Mouse (Mus musculus): ENCODE measurements around the gene Sema6c. TPM values are rescaled to one million over a fixed set of nuclear protein-coding genes. Genes with fewer than 3 reads are reported as not detected.

The Sema6c gene
- polyA plus RNA-seq, 1 experiment = 11.8 TPM

GRCm38 (mm10) chr3:95223041-95223440 lies 62.8 kb downstream of the Sema6c start:
- Histone ChIP-seq H3K4me3 (replicated peaks; ENCODE audit: extremely low read depth, low read depth, low read length) (no peak overlapping the region), H3K4me1 (ENCODE audit: control insufficient read depth, insufficient read depth, low read length) (0 out of 2 replicates have a peak, but pooled peaks cover 2% of the 10 kb centered on the region)
- DNase-seq = no peak
- no peak for TF ChIP-seq POLR2A (IDR thresholded peaks at IDR 0.05; ENCODE audit: borderline replicate concordance, extremely low read depth, low read depth, low read length)
- no peak for TF ChIP-seq CTCF (IDR thresholded peaks at IDR 0.05; ENCODE audit: insufficient read depth, low read length)
- 88% methylated on average over 2 of the region's 2 CpGs for WGBS

Other genes starting within 250 kb of the Sema6c start
- gene Selenbp1, start 227.4 kb upstream of the Sema6c start, polyA plus RNA-seq (2012; rRNA removed) = 865 and 921 TPM in 2 replicates
- gene Rfx5, start 206.4 kb upstream of the Sema6c start, polyA plus RNA-seq (2012; rRNA removed) = 10.5 and 14.6 TPM in 2 replicates
- 33.8 and 38.1 TPM in 2 replicates for gene Pi4kb, start 185.7 kb upstream of the Sema6c start, polyA plus RNA-seq (2012; rRNA removed)
- 19.2 and 20.6 TPM in 2 replicates for gene Zfp687, start 145.0 kb upstream of the Sema6c start, polyA plus RNA-seq (2012; rRNA removed)
- gene Psmd4, start 117.8 kb upstream of the Sema6c start, polyA plus RNA-seq (2012; rRNA removed) = 97.3 and 127 TPM in 2 replicates
- 14.6 and 20.4 TPM in 2 replicates for gene Pip5k1a, start 53.5 kb upstream of the Sema6c start, polyA plus RNA-seq (2012; rRNA removed)
- 55.3 and 62.2 TPM in 2 replicates for gene Vps72, start 49.4 kb upstream of the Sema6c start, polyA plus RNA-seq (2012; rRNA removed)
- 1.5 and 3.5 TPM in 2 replicates for gene Tmod4, start 36.0 kb upstream of the Sema6c start, polyA plus RNA-seq (2012; rRNA removed)
- 30.1 and 43.7 TPM in 2 replicates for gene Scnm1, start 26.4 kb upstream of the Sema6c start, polyA plus RNA-seq (2012; rRNA removed)
- gene Lysmd1, start 26.4 kb upstream of the Sema6c start, polyA plus RNA-seq (2012; rRNA removed) = 4.5 and 7.8 TPM in 2 replicates
- 24.6 and 26.4 TPM in 2 replicates for gene Tnfaip8l2, start 18.1 kb upstream of the Sema6c start, polyA plus RNA-seq (2012; rRNA removed)
- gene Gabpb2, start 57.5 kb downstream of the Sema6c start, polyA plus RNA-seq (2012; rRNA removed) = 9.7 and 17.3 TPM in 2 replicates
- 54.0 and 71.7 TPM in 2 replicates for gene Cdc42se1, start 68.3 kb downstream of the Sema6c start, polyA plus RNA-seq (2012; rRNA removed)
- 6.5 and 12.3 TPM in 2 replicates for gene Mllt11, start 71.7 kb downstream of the Sema6c start, polyA plus RNA-seq (2012; rRNA removed)
- 0.98 and 1.1 TPM in 2 replicates for gene Gm128, start 81.1 kb downstream of the Sema6c start, polyA plus RNA-seq (2012; rRNA removed)
- gene Bnipl, start 90.7 kb downstream of the Sema6c start, polyA plus RNA-seq (2012; rRNA removed) = 4.2 and 13.3 TPM in 2 replicates
- gene Mindy1, start 120.9 kb downstream of the Sema6c start, polyA plus RNA-seq (2012; rRNA removed) = 89.1 and 95.2 TPM in 2 replicates
- 13.4 and 24.2 TPM in 2 replicates for gene Prune1, start 121.6 kb downstream of the Sema6c start, polyA plus RNA-seq (2012; rRNA removed)
- gene Anxa9, start 146.7 kb downstream of the Sema6c start, polyA plus RNA-seq (2012; rRNA removed) = 4.7 and 16.7 TPM in 2 replicates
- 158 and 181 TPM in 2 replicates for gene Cers2, start 154.3 kb downstream of the Sema6c start, polyA plus RNA-seq (2012; rRNA removed)
- 10.7 and 14.7 TPM in 2 replicates for gene Setdb1, start 196.7 kb downstream of the Sema6c start, polyA plus RNA-seq (2012; rRNA removed)
- gene 4930558C23Rik, start 242.4 kb downstream of the Sema6c start, polyA plus RNA-seq (2012; rRNA removed) = 0.30 TPM in 1 of 2 replicates, not detected in the other

All from lung, adult 2 months (tissue).